Mouse (Mus musculus) heart, embryonic 10.5 days (tissue): ENCODE results near the gene Vmn2r114. TPM values are rescaled to one million over a fixed set of nuclear protein-coding genes. Genes with fewer than 3 reads are reported as not detected.
"Not testable (repeated sequence)": the region's sequence is repeated elsewhere in the genome, so short reads cannot be mapped to it uniquely, and the experiment has no call there.

Experiments used
- DNase-seq: peaks from one replicate; pipeline ENCODE4 v3.0.0-alpha.2; 2017; ENCODE audit warnings: low spot score
- H3K27ac ChIP-seq: fragments of 300-500 bp; sonication (generic); 2 replicates; pipeline ENCODE4 v1.5.1; 2016; ENCODE audit warnings: mild to moderate bottlenecking
- H3K27me3 ChIP-seq: fragments of 300-500 bp; sonication (generic); 2 replicates; pipeline ENCODE4 v1.6.1; 2016; ENCODE audit warnings: mild to moderate bottlenecking; ENCODE audit not compliant: poor library complexity, insufficient read depth, severe bottlenecking
- H3K36me3 ChIP-seq: fragments of 300-500 bp; sonication (generic); 2 replicates; pipeline ENCODE4 v1.6.1; 2016; ENCODE audit warnings: mild to moderate bottlenecking, moderate library complexity
- H3K4me1 ChIP-seq: fragments of 300-500 bp; sonication (generic); 2 replicates; pipeline ENCODE4 v1.6.1; 2016; ENCODE audit warnings: mild to moderate bottlenecking
- H3K4me3 ChIP-seq: fragments of 300-500 bp; sonication (generic); 2 replicates; pipeline ENCODE4 v1.5.1; 2016; ENCODE audit warnings: mild to moderate bottlenecking, moderate library complexity
- H3K9me3 ChIP-seq: fragments of 300-500 bp; sonication (generic); 2 replicates; pipeline ENCODE4 v1.6.1; 2016; ENCODE audit warnings: mild to moderate bottlenecking, moderate library complexity
- WGBS: fragments of 180-500 bp; shearing (Covaris S2); methylation state at CpG from one replicate; pipeline ENCODE4 v1.1.7; 2016; 5-methylcytosine and 5-hydroxymethylcytosine counted together
- polyA plus RNA-seq: library from polyadenylated mRNA; unstranded; fragments of >200 nt; fragmentation: Nextera tagmentation; extraction: Ambion mirVana; gene quantifications from 2 replicates; pipeline ENCODE4 v1.2.1, GENCODE M21; 2016

The Vmn2r114 gene
- not detected in 2 replicates for polyA plus RNA-seq

DNA sequence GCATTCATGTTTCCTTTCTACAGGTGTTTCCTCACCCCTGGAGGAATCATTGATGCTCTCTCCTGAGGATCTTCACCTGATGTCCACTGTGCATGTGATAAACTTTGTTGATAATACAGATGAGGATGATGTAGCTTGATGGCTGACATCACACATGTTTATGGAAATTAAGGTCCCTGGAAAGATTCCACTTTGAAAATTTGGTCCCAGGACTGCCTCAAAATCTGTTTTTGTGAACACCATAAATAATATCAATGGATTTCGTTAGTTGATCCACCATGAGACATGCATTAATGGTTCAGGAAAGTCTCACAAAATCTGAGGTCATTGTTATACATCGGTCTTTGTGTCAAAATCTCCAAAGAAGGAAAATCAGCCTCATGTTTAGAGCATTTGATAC is at the start of gene Vmn2r114:
Gene Vmn2r114, minus strand, starts transcription at position 101 of the 400 bp plus-strand sequence.
- not testable (repeated sequence) for H3K27ac ChIP-seq, H3K4me3 ChIP-seq, H3K9me3 ChIP-seq, H3K4me1 ChIP-seq, H3K36me3 ChIP-seq, DNase-seq, H3K27me3 ChIP-seq
- WGBS = 62% methylated on average over 2 of the region's 2 CpGs

DNA sequence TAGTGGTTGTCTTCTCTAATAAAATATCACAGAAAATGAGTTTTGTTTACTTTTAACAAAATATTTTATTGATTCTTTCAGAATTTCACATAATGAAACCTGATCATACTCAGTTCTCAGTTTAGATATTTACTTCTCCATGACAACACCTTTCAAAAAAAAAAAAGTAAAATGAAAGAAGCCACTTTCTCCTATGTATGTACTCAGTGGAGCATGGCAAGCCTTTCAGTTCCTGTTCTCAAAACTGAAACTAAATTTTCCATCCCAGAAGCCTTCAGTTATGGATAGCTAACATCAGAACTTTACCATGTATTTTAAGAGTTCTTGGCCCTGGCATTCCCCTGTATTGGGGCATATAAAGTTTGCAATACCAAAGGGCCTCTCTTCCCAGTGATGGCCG is 39.3 kb upstream of the Vmn2r114 start:
- no peaks in the 10 kb centered on the region for H3K4me1 ChIP-seq
- H3K27me3 ChIP-seq = no peaks in the 10 kb centered on the region
- H3K4me3 ChIP-seq = no peak overlapping the region
- H3K36me3 ChIP-seq = no peaks in the 10 kb centered on the region
- no peaks in the 10 kb centered on the region for H3K9me3 ChIP-seq
- DNase-seq = no peak
- 73% methylated on average over 1 of the region's 1 CpGs for WGBS
- no peak overlapping the region for H3K27ac ChIP-seq

DNA sequence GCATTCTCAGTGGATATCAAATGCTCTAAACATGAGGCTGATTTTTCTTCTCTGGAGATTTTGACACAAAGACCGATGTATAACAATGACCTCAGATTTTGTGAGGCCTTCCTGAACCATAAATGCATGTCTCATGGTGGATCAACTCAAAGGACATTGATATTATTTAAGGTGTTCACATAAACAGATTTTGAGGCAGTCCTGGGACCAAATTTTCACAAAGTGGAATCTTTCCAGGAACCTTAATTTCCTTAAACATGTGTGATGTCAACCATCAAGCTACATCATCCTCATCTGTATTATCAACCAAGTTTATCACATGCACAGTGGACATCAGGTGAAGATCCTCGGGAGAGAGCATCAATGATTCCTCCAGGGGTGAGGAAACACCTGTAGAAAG is 31.1 kb upstream of the Vmn2r114 start, which contains the start of gene Vmn2r115:
Gene Vmn2r115, plus strand, starts transcription at position 301 of the 400 bp plus-strand sequence.
- not testable (repeated sequence) for H3K4me1 ChIP-seq, H3K9me3 ChIP-seq, H3K27me3 ChIP-seq, H3K4me3 ChIP-seq, DNase-seq, H3K27ac ChIP-seq, H3K36me3 ChIP-seq
- 36% methylated on average over 2 of the region's 2 CpGs for WGBS

DNA sequence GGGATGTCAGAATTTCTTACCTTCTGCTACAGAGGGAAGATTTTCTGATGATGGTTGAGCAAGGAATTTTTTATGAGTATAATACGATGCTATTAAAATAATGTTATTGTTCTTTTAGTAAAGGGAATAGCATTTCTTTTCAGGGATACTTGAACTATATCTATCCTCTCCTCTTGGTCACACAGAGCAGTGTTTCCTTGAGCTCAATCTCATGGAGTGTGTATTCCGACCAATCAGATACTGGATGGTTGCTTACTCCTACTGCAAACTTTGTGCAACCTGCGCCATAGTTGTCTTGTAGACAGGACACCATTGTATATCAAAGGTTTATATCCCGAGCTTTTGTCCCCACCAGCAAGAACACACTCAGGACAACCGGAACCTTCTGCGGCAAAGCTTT is 18.3 kb upstream of the Vmn2r114 start:
- Histone ChIP-seq H3K36me3 (no peaks in the 10 kb centered on the region), H3K27me3 (no peaks in the 10 kb centered on the region), H3K27ac (no peak overlapping the region), H3K4me3 (no peak overlapping the region), H3K4me1 (no peaks in the 10 kb centered on the region), H3K9me3 (peaks cover 22% of the 10 kb centered on the region)
- DNase-seq = no peak
- 66% methylated on average over 6 of the region's 6 CpGs for WGBS

Other genes starting within 250 kb of the Vmn2r114 start
- gene Zfp40, start 119.3 kb downstream of the Vmn2r114 start, polyA plus RNA-seq = 7.4 and 10.2 TPM in 2 replicates
- not detected in 2 replicates for gene Vmn2r115, start 31.2 kb upstream of the Vmn2r114 start, polyA plus RNA-seq
- gene Vmn2r116, start 72.1 kb upstream of the Vmn2r114 start, polyA plus RNA-seq = not detected in 2 replicates
- not detected in 2 replicates for gene Vmn2r117, start 167.2 kb upstream of the Vmn2r114 start, polyA plus RNA-seq